16 mouse cellular contexts compared by ENCODE assay signal in the genomic region with DNA sequence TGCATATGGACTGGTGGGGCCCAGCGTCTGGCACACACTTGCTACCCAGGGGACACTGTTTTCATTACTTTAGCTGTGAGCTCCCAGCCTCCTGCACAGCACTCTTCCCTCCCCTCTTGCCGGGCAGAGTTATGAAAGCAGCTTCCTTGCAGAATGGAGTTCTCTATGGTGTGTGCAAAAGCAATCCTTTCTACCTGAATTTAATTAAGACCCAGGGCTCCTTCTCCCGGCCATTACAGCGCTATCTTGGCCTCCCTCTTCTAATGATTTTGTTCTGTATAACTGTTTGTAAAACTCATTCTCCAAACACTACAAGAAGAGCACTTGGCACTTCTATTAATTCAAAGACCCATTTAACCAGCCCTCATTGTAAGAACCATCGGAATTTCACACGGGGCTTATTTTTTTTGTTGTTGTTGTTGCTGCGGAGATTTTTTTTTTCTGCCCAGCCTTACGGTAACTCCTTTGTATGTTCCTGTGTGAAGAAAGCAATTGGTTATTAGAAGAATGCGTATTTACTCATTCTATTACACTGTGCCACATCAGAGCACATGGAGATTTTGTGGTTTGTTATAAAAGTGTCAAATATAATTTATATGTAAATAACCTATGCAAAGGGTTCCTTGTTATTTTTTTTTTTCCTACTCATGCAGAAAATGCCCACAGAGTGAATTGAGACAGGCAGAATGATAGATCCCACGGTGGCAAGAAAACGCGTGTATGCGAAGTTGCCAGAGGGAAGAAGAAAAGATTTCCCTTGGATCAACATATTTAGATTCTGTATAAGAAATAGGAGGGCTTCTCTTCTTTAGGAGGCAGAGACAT.
DNase-seq lines count a peak whose midpoint lies in the region; ATAC-seq and TF ChIP-seq lines count a peak whose summit lies in the region.
"Had no signal": no experiment of that assay in that cellular context is flagged by ENCODE, and none has a peak within 500 bp of the region (broad histone marks: within the 10 kb centered on the region; RNA-seq: fewer than 3 reads in every experiment).

No protein-coding gene starts in this region.

- H3K9ac ChIP-seq in forebrain, embryonic 14.5 days (ENCODE audit: low read length), result no peak overlapping the region
- no peak overlapping the region; the same call in 1 of the 2 replicates for H3K9ac ChIP-seq in midbrain, embryonic 14.5 days (replicated peaks; ENCODE audit: low read length)
- H3K9ac ChIP-seq: embryonic facial prominence, embryonic 15.5 days had no signal

- no peak for TF ChIP-seq POLR2A in brain, embryonic 14.5 days (IDR thresholded peaks at IDR 0.05; ENCODE audit: borderline replicate concordance, extremely low read depth, insufficient read depth, insufficient read length, poor library complexity, severe bottlenecking)

- TF ChIP-seq CTCF in brain, embryonic 14.5 days (IDR thresholded peaks at IDR 0.05; ENCODE audit: borderline replicate concordance, extremely low read depth, insufficient read depth, insufficient read length), result no peak

- no peaks in the 10 kb centered on the region for H3K9me3 ChIP-seq in forebrain, embryonic 14.5 days (replicated peaks; ENCODE audit: control insufficient read depth, low read length)
- no peaks in the 10 kb centered on the region for H3K9me3 ChIP-seq in limb, embryonic 10.5 days (replicated peaks)
- no peaks in the 10 kb centered on the region; the same call in 1 of the 2 replicates for H3K9me3 ChIP-seq in midbrain, embryonic 14.5 days (ENCODE audit: control insufficient read depth, low read length)
- H3K9me3 ChIP-seq: embryonic facial prominence, embryonic 15.5 days had no signal

- H3K4me2 ChIP-seq in forebrain, embryonic 14.5 days (ENCODE audit: low read length), result peak overlapping the region; percentile 25
- H3K4me2 ChIP-seq in midbrain, embryonic 14.5 days (ENCODE audit: low read length), result peak overlapping the region; percentile 37
- H3K4me2 ChIP-seq: embryonic facial prominence, embryonic 15.5 days had no signal

- DNase-seq in brain, embryonic 14.5 days (ENCODE audit: low read depth), result peak; percentile 90
- peak; percentile 82 for DNase-seq in forebrain, embryonic 14.5 days (ENCODE audit: low spot score)
- peak; percentile 30 for DNase-seq in limb, embryonic 10.5 days (ENCODE audit: low spot score)
- peak; percentile 67 for DNase-seq in midbrain, embryonic 14.5 days
- DNase-seq in cerebellum, adult 9-10 months, result no peak
- no peak for DNase-seq in spleen, postnatal 14 days (ENCODE audit: low spot score in 2 of 2)
- no peak for DNase-seq in kidney, postnatal 4 days
- DNase-seq in lung, postnatal 25 days (ENCODE audit: low spot score), result no peak
- DNase-seq: adrenal gland, postnatal 36 days; gastrocnemius, postnatal 36 days; kidney, adult 8-10 months; kidney, postnatal 36 days; left cerebral cortex, postnatal 4 days had no signal

- WGBS in forebrain, embryonic 14.5 days, result 5% methylated on average over 13 of the region's 13 CpGs
- 75% methylated on average over 13 of the region's 13 CpGs for WGBS in limb, embryonic 10.5 days
- WGBS in midbrain, embryonic 14.5 days, result 17% methylated on average over 13 of the region's 13 CpGs

- peaks cover 6% of the 10 kb centered on the region; the same call in 1 of the 2 replicates for H3K4me1 ChIP-seq in forebrain, embryonic 14.5 days (ENCODE audit: control insufficient read depth, insufficient read depth, low read length)
- peaks cover 17% of the 10 kb centered on the region for H3K4me1 ChIP-seq in limb, embryonic 10.5 days
- H3K4me1 ChIP-seq in midbrain, embryonic 14.5 days (ENCODE audit: control insufficient read depth, insufficient read depth, low read length), result peaks cover 13% of the 10 kb centered on the region

- peak overlapping the region; percentile 72; the same call in 1 of the 2 replicates for H3K27ac ChIP-seq in forebrain, embryonic 14.5 days (ENCODE audit: low read depth, low read length)
- H3K27ac ChIP-seq in limb, embryonic 10.5 days, result no peak overlapping the region; the same call in 1 of the 2 replicates
- peak overlapping the region; percentile 54 for H3K27ac ChIP-seq in midbrain, embryonic 14.5 days (replicated peaks; ENCODE audit: low read depth, low read length)
- H3K27ac ChIP-seq: embryonic facial prominence, embryonic 15.5 days; macrophage had no signal

- H3K36me3 ChIP-seq in forebrain, embryonic 14.5 days (ENCODE audit: control insufficient read depth, insufficient read depth, low read length), result no peaks in the 10 kb centered on the region
- H3K36me3 ChIP-seq in limb, embryonic 10.5 days, result no peaks in the 10 kb centered on the region
- H3K36me3 ChIP-seq in midbrain, embryonic 14.5 days (ENCODE audit: control insufficient read depth, insufficient read depth, low read length), result no peaks in the 10 kb centered on the region
- H3K36me3 ChIP-seq: embryonic facial prominence, embryonic 15.5 days had no signal

- no peaks in the 10 kb centered on the region for H3K27me3 ChIP-seq in forebrain, embryonic 14.5 days (replicated peaks; ENCODE audit: control insufficient read depth, insufficient read depth, low read length)
- no peaks in the 10 kb centered on the region for H3K27me3 ChIP-seq in limb, embryonic 10.5 days (ENCODE audit: low read depth, poor library complexity, severe bottlenecking)
- no peaks in the 10 kb centered on the region for H3K27me3 ChIP-seq in midbrain, embryonic 14.5 days (ENCODE audit: control insufficient read depth, insufficient read depth, low read length)
- H3K27me3 ChIP-seq: embryonic facial prominence, embryonic 15.5 days; Patski had no signal

- H3K4me3 ChIP-seq in forebrain, embryonic 14.5 days (ENCODE audit: low read depth, low read length), result no peak overlapping the region
- no peak overlapping the region for H3K4me3 ChIP-seq in limb, embryonic 10.5 days
- no peak overlapping the region for H3K4me3 ChIP-seq in midbrain, embryonic 14.5 days (replicated peaks; ENCODE audit: low read depth, low read length)
- H3K4me3 ChIP-seq: embryonic facial prominence, embryonic 15.5 days had no signal

- ATAC-seq in forebrain, embryonic 14.5 days, result peak; percentile 89
- peak; percentile 58; the same call in 1 of the 2 replicates for ATAC-seq in midbrain, embryonic 14.5 days (ENCODE audit: low FRiP score, low TSS enrichment)
- ATAC-seq: Patski had no signal

Comparison
In these comparisons a context has a peak if more than half of its experiments do, and no peak if none do; other contexts are left out.
1. DNase-seq: peak in brain, embryonic 14.5 days (single experiment), forebrain, embryonic 14.5 days (single experiment), limb, embryonic 10.5 days (single experiment) and midbrain, embryonic 14.5 days (single experiment); none in cerebellum, adult 9-10 months (single experiment), spleen, postnatal 14 days (0 of 2), kidney, postnatal 4 days (0 of 2) and lung, postnatal 25 days (single experiment).